Mouse (Mus musculus): ENCODE results near the gene Otub2.

- TF ChIP-seq POLR2A (IDR thresholded peaks at IDR 0.05; ENCODE audit: insufficient read depth, low read depth, low read length) (no peak), CTCF (IDR thresholded peaks at IDR 0.05) (no peak), EP300 (IDR thresholded peaks at IDR 0.05; ENCODE audit: insufficient read depth, low read depth, low read length) (no peak)
These were observed 8.3 kb downstream of the Otub2 start for GRCm38 (mm10) chr12:103396751-103397150.

Measured in heart, adult 2 months (tissue).